Mouse (Mus musculus) heart, postnatal 4 days (tissue): ENCODE data around the gene Zfp771. TPM values are rescaled to one million over a fixed set of nuclear protein-coding genes. Genes with fewer than 3 reads are reported as not detected.

ENCODE experiments used
- DNase-seq: peaks from one replicate; pipeline ENCODE4 v3.0.0; 2021
- total RNA-seq, 2 experiments: library from RNA; stranded (reverse); gene quantifications; 2 replicates each; pipeline ENCODE4 v1.2.3; 2021

Zfp771 gene
- total RNA-seq, 2 experiments from 2014 or later: 11.6 to 14.2 TPM

GRCm38 (mm10) chr7:127287940-127288339 lies 43.9 kb downstream of the Zfp771 start:
- DNase-seq: no peak

- DNase-seq: no peak
Observed at GRCm38 (mm10) chr7:127289306-127289705, 45.2 kb downstream of the Zfp771 start.

GRCm38 (mm10) chr7:127290142-127290541 lies 46.1 kb downstream of the Zfp771 start:
- no peak for DNase-seq

GRCm38 (mm10) chr7:127296098-127296497 lies 52.0 kb downstream of the Zfp771 start, which contains the start of gene Itgal:
TSS of gene Itgal (plus strand) at chr7:127296260.
- no peak for DNase-seq

- no peak for DNase-seq
Observed at GRCm38 (mm10) chr7:127296786-127297555, 52.9 kb downstream of the Zfp771 start.

GRCm38 (mm10) chr7:127297586-127298193 lies 53.6 kb downstream of the Zfp771 start:
- no peak for DNase-seq

Other genes with a start within 250 kb of the Zfp771 start
- gene Mvp, start 229.7 kb upstream of the Zfp771 start, total RNA-seq: 10 to 100 TPM; 27.2 to 28.4 TPM
- 1 to 10 TPM; 1.2 to 1.9 TPM for gene Pagr1b, start 227.8 kb upstream of the Zfp771 start, total RNA-seq
- 10 to 100 TPM; 10.4 to 14.8 TPM for gene Pagr1a, start 226.9 kb upstream of the Zfp771 start, total RNA-seq
- gene Gm42742, start 223.2 kb upstream of the Zfp771 start, total RNA-seq: 10 to 100 TPM; 10.0 to 18.2 TPM
- 1 to 10 TPM; 1.6 to 2.0 TPM for gene Prrt2, start 223.1 kb upstream of the Zfp771 start, total RNA-seq
- 100 to 1,000 TPM; 152 TPM for gene Maz, start 217.2 kb upstream of the Zfp771 start, total RNA-seq
- gene Kif22, start 201.8 kb upstream of the Zfp771 start, total RNA-seq: 10 to 100 TPM; 43.2 to 48.6 TPM
- gene Zg16, start 156.9 kb upstream of the Zfp771 start, total RNA-seq: not detected
- gene AI467606, start 152.9 kb upstream of the Zfp771 start, total RNA-seq: under 1 TPM; 0.71 to 0.74 TPM
- gene Qprt, start 122.0 kb upstream of the Zfp771 start, total RNA-seq: under 1 TPM; 0.19 to 0.20 TPM
- gene Spn, start 106.5 kb upstream of the Zfp771 start, total RNA-seq: under 1 TPM; 0.38 to 0.67 TPM
- gene Cd2bp2, start 48.2 kb upstream of the Zfp771 start, total RNA-seq: 10 to 100 TPM; 57.3 to 57.7 TPM
- gene Tbc1d10b, start 35.8 kb upstream of the Zfp771 start, total RNA-seq: 10 to 100 TPM; 41.0 to 42.5 TPM
- gene Mylpf, start 35.4 kb upstream of the Zfp771 start, total RNA-seq: 10 to 100 TPM in 1 of 2 experiments, 1 to 10 TPM in 1; 3.1 to 33.0 TPM
- 10 to 100 TPM in 1 of 2 experiments, 1 to 10 TPM in 1; 9.2 to 10.8 TPM for gene Zfp553, start 11.2 kb upstream of the Zfp771 start, total RNA-seq
- gene Sept1, start 11.1 kb upstream of the Zfp771 start, total RNA-seq: 10 to 100 TPM; 11.2 to 12.1 TPM
- gene Dctpp1, start 16.4 kb downstream of the Zfp771 start, total RNA-seq: 10 to 100 TPM; 62.0 to 64.5 TPM
- gene Sephs2, start 29.8 kb downstream of the Zfp771 start, total RNA-seq: 10 to 100 TPM; 44.2 to 45.7 TPM
- 1 to 10 TPM; 2.3 TPM for gene Itgal, start 52.0 kb downstream of the Zfp771 start, total RNA-seq
- 10 to 100 TPM; 36.1 to 41.4 TPM for gene Zfp768, start 101.3 kb downstream of the Zfp771 start, total RNA-seq
- gene Zfp747, start 131.8 kb downstream of the Zfp771 start, total RNA-seq: 1 to 10 TPM; 5.8 to 5.9 TPM
- 1 to 10 TPM; 2.6 to 3.2 TPM for gene 9130019O22Rik, start 142.9 kb downstream of the Zfp771 start, total RNA-seq
- 1 to 10 TPM; 4.0 to 4.8 TPM for gene E430018J23Rik, start 149.4 kb downstream of the Zfp771 start, total RNA-seq
- gene Zfp764, start 162.5 kb downstream of the Zfp771 start, total RNA-seq: 1 to 10 TPM; 4.9 to 5.0 TPM
- 1 to 10 TPM; 3.8 to 6.0 TPM for gene Zfp688, start 177.8 kb downstream of the Zfp771 start, total RNA-seq
- gene Zfp689, start 204.9 kb downstream of the Zfp771 start, total RNA-seq: 1 to 10 TPM; 3.9 to 4.8 TPM
- gene Prr14, start 215.3 kb downstream of the Zfp771 start, total RNA-seq: 10 to 100 TPM; 28.0 to 28.9 TPM
- 10 to 100 TPM; 37.4 to 38.0 TPM for gene Fbrs, start 234.9 kb downstream of the Zfp771 start, total RNA-seq